Mouse (Mus musculus): ENCODE measurements at regions not wholly inside any gene's neighbourhood (a gene's known extent, or its start where the extent isn't known, plus 50 kb on each side); places are given as distances from the start of the nearest gene placed in this dataset.

GRCm38 (mm10) chr15:93053471-93053870, 221.5 kb downstream of the Gxylt1 start:
- Histone ChIP-seq H3K27ac (ENCODE audit: control insufficient read depth, insufficient read depth, low read depth, low read length) (no peak overlapping the region), H3K4me3 (ENCODE audit: control insufficient read depth, low read depth, low read length) (no peak overlapping the region), H3K36me3 (ENCODE audit: control insufficient read depth, insufficient read depth, low read length) (no peaks in the 10 kb centered on the region), H3K27me3 (ENCODE audit: control insufficient read depth, insufficient read depth, low read length) (no peaks in the 10 kb centered on the region), H3K4me1 (ENCODE audit: control insufficient read depth, insufficient read depth, low read length) (no peaks in the 10 kb centered on the region)
- TF ChIP-seq POLR2A (IDR thresholded peaks at IDR 0.05; ENCODE audit: control insufficient read depth, low read depth, low read length) (no peak), CTCF (IDR thresholded peaks at IDR 0.05; ENCODE audit: control insufficient read depth, insufficient read depth, insufficient replicate concordance, low read depth, low read length) (no peak)

- TF ChIP-seq CTCF (IDR thresholded peaks at IDR 0.05; ENCODE audit: control insufficient read depth, insufficient read depth, insufficient replicate concordance, low read depth, low read length) = no peak
- TF ChIP-seq POLR2A (IDR thresholded peaks at IDR 0.05; ENCODE audit: control insufficient read depth, low read depth, low read length) = no peak
- Histone ChIP-seq H3K36me3 (ENCODE audit: control insufficient read depth, insufficient read depth, low read length) (no peaks in the 10 kb centered on the region), H3K27ac (ENCODE audit: control insufficient read depth, insufficient read depth, low read depth, low read length) (no peak overlapping the region), H3K4me1 (ENCODE audit: control insufficient read depth, insufficient read depth, low read length) (no peaks in the 10 kb centered on the region), H3K27me3 (ENCODE audit: control insufficient read depth, insufficient read depth, low read length) (no peaks in the 10 kb centered on the region), H3K4me3 (ENCODE audit: control insufficient read depth, low read depth, low read length) (no peak overlapping the region)
These were observed 247.8 kb downstream of the Gxylt1 start for GRCm38 (mm10) chr15:93027185-93027584.

- no peak overlapping the region for H3K4me3 ChIP-seq (ENCODE audit: control insufficient read depth, low read depth, low read length)
These were observed 248.4 kb downstream of the Gxylt1 start for GRCm38 (mm10) chr15:93026456-93027078.

GRCm38 (mm10) chr15:93025791-93026190, 249.2 kb downstream of the Gxylt1 start:
- no peak overlapping the region for H3K27ac ChIP-seq (ENCODE audit: control insufficient read depth, insufficient read depth, low read depth, low read length)
- H3K4me3 ChIP-seq (ENCODE audit: control insufficient read depth, low read depth, low read length) = no peak overlapping the region
- no peaks in the 10 kb centered on the region for H3K4me1 ChIP-seq (ENCODE audit: control insufficient read depth, insufficient read depth, low read length)
- no peaks in the 10 kb centered on the region for H3K36me3 ChIP-seq (ENCODE audit: control insufficient read depth, insufficient read depth, low read length)
- TF ChIP-seq CTCF (IDR thresholded peaks at IDR 0.05; ENCODE audit: control insufficient read depth, insufficient read depth, insufficient replicate concordance, low read depth, low read length) (no peak), POLR2A (IDR thresholded peaks at IDR 0.05; ENCODE audit: control insufficient read depth, low read depth, low read length) (no peak)
- H3K27me3 ChIP-seq (ENCODE audit: control insufficient read depth, insufficient read depth, low read length) = no peaks in the 10 kb centered on the region

More at GRCm38 (mm10) chr15:93026456-93027078, 248.4 kb downstream of the Gxylt1 start:
- H3K4me1 ChIP-seq (ENCODE audit: control insufficient read depth, insufficient read depth, low read length) = no peaks in the 10 kb centered on the region
- TF ChIP-seq CTCF (IDR thresholded peaks at IDR 0.05; ENCODE audit: control insufficient read depth, insufficient read depth, insufficient replicate concordance, low read depth, low read length) (no peak), POLR2A (IDR thresholded peaks at IDR 0.05; ENCODE audit: control insufficient read depth, low read depth, low read length) (no peak)
- no peaks in the 10 kb centered on the region for H3K27me3 ChIP-seq (ENCODE audit: control insufficient read depth, insufficient read depth, low read length)
- no peaks in the 10 kb centered on the region for H3K36me3 ChIP-seq (ENCODE audit: control insufficient read depth, insufficient read depth, low read length)
- no peak overlapping the region for H3K27ac ChIP-seq (ENCODE audit: control insufficient read depth, insufficient read depth, low read depth, low read length)

DNA sequence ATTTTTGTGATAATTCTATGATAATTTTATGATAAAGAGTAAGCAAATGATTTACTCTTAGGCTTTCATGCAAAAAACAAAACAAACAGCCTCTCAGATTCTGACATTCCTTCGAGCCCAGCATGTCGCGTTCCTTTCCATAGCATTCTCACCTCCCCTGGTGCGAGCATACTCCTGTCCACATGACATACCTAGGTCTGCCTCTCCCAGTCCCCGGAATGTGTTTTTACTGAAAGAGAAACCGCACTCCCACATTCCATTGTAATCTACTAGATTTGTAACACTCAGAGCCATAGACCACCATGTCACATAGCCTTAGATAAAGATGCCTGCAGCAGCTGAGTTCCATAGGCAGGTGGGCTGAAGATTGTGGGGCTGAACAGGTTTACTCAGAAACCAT, 250.8 kb downstream of the Gxylt1 start:
- no peak overlapping the region for H3K4me3 ChIP-seq (ENCODE audit: control insufficient read depth, low read depth, low read length)
- H3K27me3 ChIP-seq (ENCODE audit: control insufficient read depth, insufficient read depth, low read length) = no peaks in the 10 kb centered on the region
- H3K4me1 ChIP-seq (ENCODE audit: control insufficient read depth, insufficient read depth, low read length) = no peaks in the 10 kb centered on the region
- H3K36me3 ChIP-seq (ENCODE audit: control insufficient read depth, insufficient read depth, low read length) = no peaks in the 10 kb centered on the region
- TF ChIP-seq POLR2A (IDR thresholded peaks at IDR 0.05; ENCODE audit: control insufficient read depth, low read depth, low read length) (no peak), CTCF (IDR thresholded peaks at IDR 0.05; ENCODE audit: control insufficient read depth, insufficient read depth, insufficient replicate concordance, low read depth, low read length) (no peak)
- no peak overlapping the region for H3K27ac ChIP-seq (ENCODE audit: control insufficient read depth, insufficient read depth, low read depth, low read length)

DNA sequence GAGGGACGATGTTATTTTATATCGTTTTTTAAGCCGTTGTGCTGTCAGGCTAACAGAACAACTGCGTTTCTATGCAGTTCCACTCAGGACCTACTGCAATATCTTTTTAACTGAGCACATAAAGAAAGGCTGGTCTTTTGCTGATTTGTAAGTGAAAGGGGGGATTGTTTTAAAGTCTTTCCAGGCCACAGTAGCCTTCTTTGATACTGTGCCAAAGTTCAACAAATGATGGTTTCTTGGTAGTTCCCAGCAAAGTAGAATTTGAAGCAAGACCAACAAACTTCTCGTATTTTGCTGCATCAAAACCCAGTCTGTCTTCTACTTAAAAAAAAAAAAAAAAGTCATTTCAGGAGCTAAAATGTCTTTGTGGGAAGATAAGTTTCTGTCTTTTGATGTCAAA, 263.8 kb downstream of the Gxylt1 start:
- no peaks in the 10 kb centered on the region for H3K27me3 ChIP-seq (ENCODE audit: control insufficient read depth, insufficient read depth, low read length)
- no peaks in the 10 kb centered on the region for H3K4me1 ChIP-seq (ENCODE audit: control insufficient read depth, insufficient read depth, low read length)
- TF ChIP-seq POLR2A (IDR thresholded peaks at IDR 0.05; ENCODE audit: control insufficient read depth, low read depth, low read length) (no peak), CTCF (IDR thresholded peaks at IDR 0.05; ENCODE audit: control insufficient read depth, insufficient read depth, insufficient replicate concordance, low read depth, low read length) (no peak)
- no peak overlapping the region for H3K27ac ChIP-seq (ENCODE audit: control insufficient read depth, insufficient read depth, low read depth, low read length)
- H3K4me3 ChIP-seq (ENCODE audit: control insufficient read depth, low read depth, low read length) = no peak overlapping the region
- no peaks in the 10 kb centered on the region for H3K36me3 ChIP-seq (ENCODE audit: control insufficient read depth, insufficient read depth, low read length)

DNA sequence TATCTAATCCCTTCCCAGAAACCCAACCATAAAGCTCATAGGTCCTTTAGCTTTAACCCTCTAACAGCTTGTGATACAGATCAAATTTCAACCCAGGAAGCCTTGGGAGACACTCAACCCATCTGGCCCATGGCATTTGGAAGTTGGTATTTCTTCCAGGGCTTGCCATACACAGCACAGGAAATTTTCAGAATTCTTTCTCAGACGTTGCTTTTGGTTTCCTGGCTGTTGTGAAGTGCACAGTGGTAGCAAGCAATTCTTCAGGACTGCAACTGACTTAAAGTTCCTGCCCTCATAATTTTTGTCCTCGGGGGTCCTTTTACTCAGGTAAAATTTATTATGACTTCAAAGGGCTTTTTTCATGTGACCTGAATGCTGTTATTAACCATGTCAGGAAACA, 264.4 kb downstream of the Gxylt1 start:
- H3K4me3 ChIP-seq (ENCODE audit: control insufficient read depth, low read depth, low read length) = no peak overlapping the region
- peaks cover 2% of the 10 kb centered on the region for H3K4me1 ChIP-seq (ENCODE audit: control insufficient read depth, insufficient read depth, low read length)
- H3K27me3 ChIP-seq (ENCODE audit: control insufficient read depth, insufficient read depth, low read length) = no peaks in the 10 kb centered on the region
- no peak overlapping the region for H3K27ac ChIP-seq (ENCODE audit: control insufficient read depth, insufficient read depth, low read depth, low read length)
- H3K36me3 ChIP-seq (ENCODE audit: control insufficient read depth, insufficient read depth, low read length) = no peaks in the 10 kb centered on the region
- TF ChIP-seq POLR2A (IDR thresholded peaks at IDR 0.05; ENCODE audit: control insufficient read depth, low read depth, low read length) = no peak
- TF ChIP-seq CTCF (IDR thresholded peaks at IDR 0.05; ENCODE audit: control insufficient read depth, insufficient read depth, insufficient replicate concordance, low read depth, low read length) = no peak
